22 mouse cellular contexts compared by ENCODE assay signal in the genomic region with DNA sequence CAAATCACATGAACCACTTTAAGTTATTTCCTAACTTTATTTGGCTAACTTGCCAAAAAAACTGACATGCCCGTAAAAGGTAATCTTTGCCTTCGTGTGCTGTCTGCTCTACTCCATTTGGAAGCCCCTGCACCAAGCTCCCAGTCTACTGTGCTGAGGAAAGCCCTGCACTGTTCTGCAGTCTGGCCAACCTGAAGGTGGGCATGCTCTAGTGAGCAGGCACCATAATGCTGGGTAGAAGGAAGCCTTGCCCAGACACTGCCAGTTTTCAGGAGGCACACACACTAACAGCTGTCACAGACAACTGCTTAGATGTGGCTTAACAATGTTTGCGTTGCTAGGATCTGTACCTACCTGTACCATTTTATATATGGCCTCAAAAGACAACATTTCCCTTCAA.
A peak's percentile ranks its signal among the peaks of the same experiment; 100 is the strongest.
DNase-seq lines count a peak whose midpoint lies in the region; ATAC-seq and TF ChIP-seq lines count a peak whose summit lies in the region.
"Had no signal": no experiment of that assay in that cellular context is flagged by ENCODE, and none has a peak within 500 bp of the region (broad histone marks: within the 10 kb centered on the region; RNA-seq: fewer than 3 reads in every experiment).

No protein-coding gene starts in this region.

- no peak for DNase-seq in kidney, adult 8-10 months
- DNase-seq in liver, adult 2 months (ENCODE audit: extremely low read depth, low read depth, low spot score) = peak; percentile 15
- DNase-seq in liver, postnatal 0 days = no peak
- DNase-seq: adrenal gland, adult 2 months; adrenal gland, postnatal 10 days; adrenal gland, postnatal 25 days; cerebellum, adult 11 months; cerebellum, adult 2 months; cerebellum, adult 9-10 months; cerebellum, postnatal 14 days; cerebellum, postnatal 36 days; embryo, embryonic 11 days had no signal

- no peaks in the 10 kb centered on the region for H3K4me1 ChIP-seq in hindbrain, embryonic 16.5 days (ENCODE audit: control insufficient read depth, insufficient read depth, low read depth, low read length)
- H3K4me1 ChIP-seq in hindbrain, embryonic 13.5 days (replicated peaks) = no peaks in the 10 kb centered on the region
- no peaks in the 10 kb centered on the region for H3K4me1 ChIP-seq in kidney, embryonic 16.5 days (ENCODE audit: insufficient read depth, low read length)
- no peaks in the 10 kb centered on the region for H3K4me1 ChIP-seq in liver, adult 2 months (ENCODE audit: control insufficient read depth, insufficient read depth, low read length)
- H3K4me1 ChIP-seq in liver, postnatal 0 days (ENCODE audit: insufficient read depth) = no peaks in the 10 kb centered on the region
- H3K4me1 ChIP-seq: embryonic facial prominence, embryonic 13.5 days; embryonic facial prominence, embryonic 15.5 days; forebrain, embryonic 10.5 days; forebrain, embryonic 12.5 days had no signal

- TF ChIP-seq EP300 in liver, postnatal 0 days (IDR thresholded peaks at IDR 0.05; ENCODE audit: low read depth) = no peak

- no peak for TF ChIP-seq CTCF in liver, adult 2 months (IDR thresholded peaks at IDR 0.05; ENCODE audit: low read depth, low read length)
- TF ChIP-seq CTCF in liver, postnatal 0 days (IDR thresholded peaks at IDR 0.05; ENCODE audit: low read depth) = no peak

- no peak overlapping the region for H3K4me2 ChIP-seq in hindbrain, embryonic 16.5 days (ENCODE audit: low read length)
- no peak overlapping the region for H3K4me2 ChIP-seq in hindbrain, embryonic 13.5 days
- H3K4me2 ChIP-seq in kidney, embryonic 16.5 days (replicated peaks; ENCODE audit: low read depth, low read length) = no peak overlapping the region
- no peak overlapping the region for H3K4me2 ChIP-seq in liver, postnatal 0 days (ENCODE audit: low read depth, low read length)
- H3K4me2 ChIP-seq: embryonic facial prominence, embryonic 13.5 days; embryonic facial prominence, embryonic 15.5 days; forebrain, embryonic 12.5 days had no signal

- H3K79me2 ChIP-seq in liver, adult 2 months (ENCODE audit: control insufficient read depth, insufficient read depth, low read length) = no peaks in the 10 kb centered on the region

- H3K27me3 ChIP-seq in hindbrain, embryonic 16.5 days (replicated peaks; ENCODE audit: control insufficient read depth, insufficient read depth, low read length) = no peaks in the 10 kb centered on the region
- H3K27me3 ChIP-seq in hindbrain, embryonic 13.5 days = no peaks in the 10 kb centered on the region
- no peaks in the 10 kb centered on the region for H3K27me3 ChIP-seq in kidney, embryonic 16.5 days (ENCODE audit: insufficient read depth, low read length)
- H3K27me3 ChIP-seq in liver, adult 2 months (ENCODE audit: control insufficient read depth, insufficient read depth, low read length) = no peaks in the 10 kb centered on the region
- no peaks in the 10 kb centered on the region for H3K27me3 ChIP-seq in liver, postnatal 0 days (ENCODE audit: insufficient read depth, low read length)
- H3K27me3 ChIP-seq: embryonic facial prominence, embryonic 13.5 days; embryonic facial prominence, embryonic 15.5 days; forebrain, embryonic 12.5 days had no signal

- no peak overlapping the region for H3K4me3 ChIP-seq in hindbrain, embryonic 16.5 days (ENCODE audit: low read length)
- H3K4me3 ChIP-seq in hindbrain, embryonic 13.5 days = no peak overlapping the region
- no peak overlapping the region for H3K4me3 ChIP-seq in kidney, embryonic 16.5 days (ENCODE audit: low read length)
- no peak overlapping the region for H3K4me3 ChIP-seq in liver, adult 2 months (ENCODE audit: insufficient read depth, low read depth, low read length)
- no peak overlapping the region for H3K4me3 ChIP-seq in liver, postnatal 0 days (ENCODE audit: low read depth, low read length)
- H3K4me3 ChIP-seq: embryonic facial prominence, embryonic 13.5 days; embryonic facial prominence, embryonic 15.5 days; erythroblast, embryonic 14.5 days; forebrain, embryonic 10.5 days; forebrain, embryonic 12.5 days had no signal

- 93% methylated on average over 3 of the region's 3 CpGs for WGBS in hindbrain, embryonic 16.5 days
- 93% methylated on average over 3 of the region's 3 CpGs for WGBS in hindbrain, embryonic 13.5 days
- 85% methylated on average over 3 of the region's 3 CpGs for WGBS in kidney, embryonic 16.5 days
- 55% methylated on average over 3 of the region's 3 CpGs for WGBS in liver, adult 2 months
- WGBS in liver, postnatal 0 days (ENCODE audit: insufficient replicate concordance) = 83% methylated on average over 3 of the region's 3 CpGs

- TF ChIP-seq POLR2A in liver, adult 2 months (IDR thresholded peaks at IDR 0.05; ENCODE audit: extremely low read depth, insufficient read depth, low read length) = no peak

- ATAC-seq in hindbrain, embryonic 16.5 days = peak; percentile 67; the same call in 1 of the 2 replicates
- ATAC-seq in hindbrain, embryonic 13.5 days (ENCODE audit: low FRiP score) = no peak
- peak; percentile 57; the same call in 1 of the 2 replicates for ATAC-seq in kidney, embryonic 16.5 days (ENCODE audit: low FRiP score, low TSS enrichment)
- no peak for ATAC-seq in liver, postnatal 0 days
- ATAC-seq: forebrain, embryonic 14.5 days; forebrain, embryonic 16.5 days had no signal

- H3K9ac ChIP-seq in hindbrain, embryonic 16.5 days (ENCODE audit: low read depth, low read length) = no peak overlapping the region
- H3K9ac ChIP-seq in hindbrain, embryonic 13.5 days = no peak overlapping the region
- H3K9ac ChIP-seq in kidney, embryonic 16.5 days (replicated peaks; ENCODE audit: low read length) = no peak overlapping the region
- H3K9ac ChIP-seq in liver, adult 2 months (ENCODE audit: low read depth, low read length) = no peak overlapping the region
- no peak overlapping the region for H3K9ac ChIP-seq in liver, postnatal 0 days (replicated peaks)
- H3K9ac ChIP-seq: embryonic facial prominence, embryonic 13.5 days; embryonic facial prominence, embryonic 15.5 days; forebrain, embryonic 12.5 days had no signal

- H3K9me3 ChIP-seq in hindbrain, embryonic 16.5 days (ENCODE audit: control insufficient read depth, low read length) = no peaks in the 10 kb centered on the region
- no peaks in the 10 kb centered on the region for H3K9me3 ChIP-seq in hindbrain, embryonic 13.5 days
- H3K9me3 ChIP-seq in kidney, embryonic 16.5 days (ENCODE audit: low read length) = no peaks in the 10 kb centered on the region
- no peaks in the 10 kb centered on the region for H3K9me3 ChIP-seq in liver, postnatal 0 days (ENCODE audit: low read length)
- H3K9me3 ChIP-seq: embryonic facial prominence, embryonic 13.5 days; embryonic facial prominence, embryonic 15.5 days; forebrain, embryonic 10.5 days; forebrain, embryonic 12.5 days had no signal

- peaks cover 25% of the 10 kb centered on the region for H3K36me3 ChIP-seq in hindbrain, embryonic 16.5 days (ENCODE audit: control insufficient read depth, insufficient read depth, low read length)
- H3K36me3 ChIP-seq in hindbrain, embryonic 13.5 days = peaks cover 43% of the 10 kb centered on the region
- H3K36me3 ChIP-seq in kidney, embryonic 16.5 days (ENCODE audit: insufficient read depth, low read length) = peaks cover 24% of the 10 kb centered on the region
- H3K36me3 ChIP-seq in liver, adult 2 months (ENCODE audit: control insufficient read depth, insufficient read depth, low read length) = peaks cover 40% of the 10 kb centered on the region
- peaks cover 25% of the 10 kb centered on the region for H3K36me3 ChIP-seq in liver, postnatal 0 days (replicated peaks; ENCODE audit: insufficient read depth, low read length)

- H3K27ac ChIP-seq in hindbrain, embryonic 16.5 days (ENCODE audit: low read depth, low read length) = no peak overlapping the region
- no peak overlapping the region for H3K27ac ChIP-seq in hindbrain, embryonic 13.5 days
- no peak overlapping the region for H3K27ac ChIP-seq in kidney, embryonic 16.5 days (ENCODE audit: low read length)
- no peak overlapping the region for H3K27ac ChIP-seq in liver, adult 2 months (replicated peaks; ENCODE audit: insufficient read depth, low read depth, low read length)
- H3K27ac ChIP-seq in liver, postnatal 0 days (ENCODE audit: low read depth) = no peak overlapping the region
- H3K27ac ChIP-seq: embryonic facial prominence, embryonic 13.5 days; embryonic facial prominence, embryonic 15.5 days; forebrain, embryonic 10.5 days; forebrain, embryonic 12.5 days had no signal

Comparison
In these comparisons a context has a peak if more than half of its experiments do, and no peak if none do; other contexts are left out.
1. ATAC-seq: peak in hindbrain, embryonic 16.5 days (single experiment) and kidney, embryonic 16.5 days (single experiment); none in hindbrain, embryonic 13.5 days (single experiment) and liver, postnatal 0 days (single experiment).